Mouse (Mus musculus) adipose tissue, adult 10 weeks (tissue): ENCODE results near the gene Hcar1. TPM values are rescaled to one million over a fixed set of nuclear protein-coding genes. Genes with fewer than 3 reads are reported as not detected.

Experiments
- polyA plus RNA-seq: library from polyadenylated mRNA; stranded (reverse); fragments of 350-450 nt; fragmentation: Illumina TruSeq; extraction: RNeasy Lipid Tissue Mini Kit (QIAGEN cat#74804); gene quantifications from one replicate; pipeline ENCODE4 v1.2.3, GENCODE M21; 2014; ENCODE audit warnings: low read depth, low replicate concordance

Gene Hcar1
- 29.5 TPM for polyA plus RNA-seq

DNA sequence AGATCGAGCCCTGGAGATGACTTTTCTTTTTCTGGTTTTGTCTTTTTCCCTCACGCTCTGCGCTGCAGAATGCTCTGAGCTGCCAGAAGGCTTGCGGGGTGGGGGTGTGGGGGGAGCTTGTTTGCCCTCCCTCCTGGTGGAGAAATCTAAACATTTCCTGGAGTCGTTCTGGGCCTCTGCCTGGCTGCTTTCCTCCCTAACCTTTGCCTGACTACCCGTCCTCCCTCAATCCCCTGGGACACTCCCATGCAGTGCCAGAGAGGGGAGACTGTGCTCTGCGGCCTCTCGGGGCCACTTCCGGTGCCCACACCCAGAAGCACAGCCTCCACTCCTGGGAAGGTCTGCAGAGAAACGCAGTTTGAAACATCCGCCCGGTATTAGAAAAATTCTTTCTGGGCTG lies at the start of gene Hcar1:
Hcar1 (minus strand) TSS at position 93 of the 400 bp plus-strand sequence.

DNA sequence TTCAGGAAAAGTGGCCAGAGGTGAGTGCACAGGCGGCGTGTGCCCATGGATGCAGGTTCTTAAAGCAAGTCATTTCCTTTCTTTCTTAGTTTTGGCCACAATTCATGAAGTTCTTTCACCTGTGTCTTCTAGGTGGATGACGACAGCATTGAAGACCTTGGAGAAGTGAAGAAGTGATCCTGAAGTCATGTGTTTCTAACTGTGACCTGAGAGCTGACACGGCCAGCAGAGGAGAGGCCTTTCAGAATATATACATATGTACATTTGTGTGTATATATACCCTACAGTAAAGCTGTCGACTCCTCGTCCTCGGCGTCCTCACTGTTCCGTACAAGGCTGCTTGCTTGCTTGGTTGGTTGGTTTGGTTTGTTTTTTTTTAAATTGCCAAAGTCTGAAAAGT lies 47.3 kb upstream of the Hcar1 start, which contains the start of gene Gm43518:
Gm43518 (plus strand) TSS at position 301 of the 400 bp plus-strand sequence.

DNA sequence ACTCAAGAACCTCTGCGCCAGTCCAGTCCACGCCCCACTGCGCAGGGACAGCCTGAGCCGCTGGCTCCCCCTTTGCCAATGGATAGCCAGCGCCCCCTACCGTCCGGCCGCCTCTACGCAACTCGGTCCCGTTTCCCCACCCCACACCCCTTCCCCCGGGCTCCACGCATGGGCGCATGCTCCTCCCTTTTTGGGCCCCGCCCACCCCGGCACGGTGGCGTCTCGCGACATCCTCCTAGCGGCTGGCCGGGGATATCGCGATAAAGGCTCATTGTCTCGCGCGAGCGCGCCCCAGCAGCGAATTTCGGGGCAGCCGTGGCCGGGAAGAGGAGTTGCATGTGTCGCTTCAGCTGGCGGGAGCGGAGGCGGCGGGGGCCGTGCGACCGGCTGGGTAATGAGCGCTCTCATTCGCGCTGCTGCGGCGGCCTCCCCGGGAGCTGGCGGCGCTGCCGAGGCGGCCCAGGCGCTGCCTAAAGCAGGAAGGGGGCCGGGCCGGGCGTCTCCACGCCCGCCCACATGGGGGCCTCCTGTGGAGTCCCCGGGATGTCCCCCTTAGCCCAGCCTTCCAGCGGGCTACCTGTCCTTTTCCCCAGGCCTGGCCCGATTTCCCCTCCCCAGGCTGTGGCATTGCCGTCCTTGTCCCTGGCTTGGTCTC lies 27.3 kb upstream of the Hcar1 start, which contains the start of gene Denr:
Denr (plus strand) TSS at position 200 of the 655 bp plus-strand sequence.

DNA sequence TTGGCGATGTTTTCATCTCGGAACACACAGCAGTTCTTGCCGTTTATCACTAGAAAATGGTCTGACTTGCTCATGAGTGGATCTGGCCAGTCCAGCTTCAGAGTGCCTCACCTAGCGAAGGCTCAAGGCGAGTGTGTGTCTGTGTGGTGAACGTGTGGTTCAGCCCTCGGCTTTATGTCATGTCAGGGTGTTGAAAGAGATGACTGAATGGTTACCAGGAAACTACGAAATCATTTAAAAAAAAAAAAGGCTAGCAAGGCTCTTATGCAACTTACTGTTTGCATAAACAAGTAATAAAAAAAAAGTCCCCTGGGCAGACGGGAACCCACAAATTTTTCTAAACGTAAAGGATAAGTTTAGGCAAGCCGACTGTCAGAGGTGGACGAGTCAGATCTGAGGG lies 14.5 kb downstream of the Hcar1 start, which contains the start of gene Hcar2:
Hcar2 (minus strand) TSS at position 135 of the 400 bp plus-strand sequence.

Other genes with a start within 250 kb of the Hcar1 start
- 39.3 TPM for gene Clip1, start 195.4 kb downstream of the Hcar1 start, polyA plus RNA-seq
- 38.0 TPM for gene Zcchc8, start 158.9 kb downstream of the Hcar1 start, polyA plus RNA-seq
- gene Rsrc2, start 130.6 kb downstream of the Hcar1 start, polyA plus RNA-seq, result 71.0 TPM
- gene Kntc1, start 130.3 kb downstream of the Hcar1 start, polyA plus RNA-seq, result 2.1 TPM
- gene Hcar2, start 14.5 kb downstream of the Hcar1 start, polyA plus RNA-seq, result 8.4 TPM
- 59.7 TPM for gene Denr, start 27.2 kb upstream of the Hcar1 start, polyA plus RNA-seq
- gene Gm43518, start 47.4 kb upstream of the Hcar1 start, polyA plus RNA-seq, result 1.4 TPM
- gene Ccdc62, start 50.7 kb upstream of the Hcar1 start, polyA plus RNA-seq, result 16.7 TPM
- gene Hip1r, start 93.6 kb upstream of the Hcar1 start, polyA plus RNA-seq, result 79.1 TPM
- 35.3 TPM for gene Vps37b, start 152.2 kb upstream of the Hcar1 start, polyA plus RNA-seq
- 27.6 TPM for gene Abcb9, start 215.8 kb upstream of the Hcar1 start, polyA plus RNA-seq
- 32.1 TPM for gene Ogfod2, start 232.3 kb upstream of the Hcar1 start, polyA plus RNA-seq
- gene Arl6ip4, start 236.1 kb upstream of the Hcar1 start, polyA plus RNA-seq, result 51.2 TPM